Mouse (Mus musculus) adrenal gland, adult 8-10 months (tissue): ENCODE data around the gene Gja10. TPM values are rescaled to one million over a fixed set of nuclear protein-coding genes. Genes with fewer than 3 reads are reported as not detected.

Source experiments
- DNase-seq: peaks from one replicate; pipeline ENCODE4 v3.0.0; 2022
- total RNA-seq, 4 experiments: library from RNA; stranded (reverse); gene quantifications; 2 replicates each; pipeline ENCODE4 v1.2.4; 2022

The Gja10 gene
- total RNA-seq: not detected

- no peak for DNase-seq
These were observed at the start of gene Gja10 for GRCm38 (mm10) chr4:32602660-32603059. Gja10 (minus strand) TSS chr4:32602760.

GRCm38 (mm10) chr4:32651669-32652068 is 49.1 kb upstream of the Gja10 start:
- DNase-seq: no peak

GRCm38 (mm10) chr4:32621637-32622036 is 19.1 kb upstream of the Gja10 start:
- DNase-seq: no peak

- peak; percentile 99 for DNase-seq
These were observed 12.7 kb upstream of the Gja10 start, which contains the start of gene Casp8ap2 for GRCm38 (mm10) chr4:32615034-32615881. Casp8ap2 (plus strand) TSS chr4:32615451.

- DNase-seq: no peak
These were observed 1.4 kb downstream of the Gja10 start for GRCm38 (mm10) chr4:32601135-32601534.

GRCm38 (mm10) chr4:32588237-32588636 is 14.3 kb downstream of the Gja10 start:
- DNase-seq: no peak

GRCm38 (mm10) chr4:32587543-32587942 is 15.0 kb downstream of the Gja10 start:
- DNase-seq: no peak

GRCm38 (mm10) chr4:32586596-32586995 is 16.0 kb downstream of the Gja10 start:
- no peak for DNase-seq

- no peak for DNase-seq
These were observed 18.4 kb downstream of the Gja10 start for GRCm38 (mm10) chr4:32584181-32584580.

- no peak for DNase-seq
These were observed 22.7 kb downstream of the Gja10 start for GRCm38 (mm10) chr4:32579850-32580249.

GRCm38 (mm10) chr4:32575165-32575564 is 27.4 kb downstream of the Gja10 start:
- no peak for DNase-seq

GRCm38 (mm10) chr4:32574604-32575003 is 28.0 kb downstream of the Gja10 start:
- DNase-seq: no peak

GRCm38 (mm10) chr4:32573586-32573985 is 29.0 kb downstream of the Gja10 start:
- DNase-seq: no peak

- no peak for DNase-seq
These were observed 30.4 kb downstream of the Gja10 start for GRCm38 (mm10) chr4:32572118-32572517.

GRCm38 (mm10) chr4:32571441-32571840 is 31.1 kb downstream of the Gja10 start:
- no peak for DNase-seq

- no peak for DNase-seq
These were observed 31.6 kb downstream of the Gja10 start for GRCm38 (mm10) chr4:32570939-32571317.

GRCm38 (mm10) chr4:32569995-32570938 is 32.3 kb downstream of the Gja10 start:
- DNase-seq: no peak

- no peak for DNase-seq
These were observed 33.5 kb downstream of the Gja10 start for GRCm38 (mm10) chr4:32569054-32569453.

- no peak for DNase-seq
These were observed 37.6 kb downstream of the Gja10 start for GRCm38 (mm10) chr4:32564918-32565317.

- no peak for DNase-seq
These were observed 38.1 kb downstream of the Gja10 start for GRCm38 (mm10) chr4:32564416-32564815.

- DNase-seq: no peak
These were observed 40.0 kb downstream of the Gja10 start for GRCm38 (mm10) chr4:32562319-32563115.

- DNase-seq: peak; percentile 68
These were observed 40.9 kb downstream of the Gja10 start for GRCm38 (mm10) chr4:32561555-32562095.
